Mouse (Mus musculus): ENCODE data around the gene Cpne9. TPM values are rescaled to one million over a fixed set of nuclear protein-coding genes. Genes with fewer than 3 reads are reported as not detected.

Gene Cpne9
- polyA plus RNA-seq (2017; shearing (Covaris generic)), result not detected

DNA sequence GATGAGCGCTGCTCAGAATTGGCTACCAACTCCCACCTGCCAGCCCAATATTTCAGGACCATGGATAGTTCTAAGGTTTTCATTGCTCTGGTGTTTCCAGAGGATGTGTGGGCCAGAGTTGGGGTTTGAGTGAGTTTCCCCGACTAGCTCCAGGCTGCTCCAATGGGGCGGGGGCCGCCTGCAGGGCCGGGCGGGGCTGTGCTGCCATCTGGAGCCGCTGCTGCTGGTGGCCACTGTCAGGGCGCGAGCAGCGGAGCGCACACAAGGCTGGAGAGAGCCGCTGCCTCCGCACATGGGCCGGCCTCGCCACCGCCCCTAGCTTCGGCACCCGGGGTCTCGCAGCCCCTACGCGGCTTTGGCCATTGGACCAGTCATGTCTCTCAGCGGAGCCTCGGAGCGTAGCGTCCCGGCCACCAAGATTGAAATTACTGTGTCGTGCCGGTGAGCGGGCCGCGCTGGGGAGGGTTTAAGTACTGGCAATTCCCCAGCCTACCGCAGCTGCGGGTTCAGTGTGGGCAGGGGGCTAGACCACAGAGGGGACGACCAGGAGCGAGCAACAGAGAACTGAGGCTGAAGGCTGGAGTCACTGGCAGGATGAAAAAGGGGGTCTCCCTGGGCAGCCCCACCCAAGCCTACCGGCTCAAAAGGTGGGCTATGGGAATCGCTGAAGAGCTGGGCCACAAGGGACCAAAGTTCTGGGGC lies at the start of gene Cpne9:
Cpne9 (plus strand) TSS at position 207 of the 702 bp plus-strand sequence.

GRCm38 (mm10) chr6:113237542-113238270 lies 44.4 kb upstream of the Cpne9 start, which contains the start of gene Mtmr14:
Mtmr14 (plus strand) TSS chr6:113237843.

GRCm38 (mm10) chr6:113306986-113307349 lies 24.9 kb downstream of the Cpne9 start, which contains the start of gene Brpf1:
Brpf1 (plus strand) TSS chr6:113307137.

GRCm38 (mm10) chr6:113326533-113327315 lies 44.6 kb downstream of the Cpne9 start, which contains the start of gene Ogg1:
Ogg1 (plus strand) TSS chr6:113326972.

GRCm38 (mm10) chr6:113343177-113344092 lies 61.3 kb downstream of the Cpne9 start, which contains the start of gene Camk1:
Camk1 (minus strand) TSS chr6:113343984.

Other genes with a start within 250 kb of the Cpne9 start
- 48.6 TPM for gene Thumpd3, start 236.1 kb upstream of the Cpne9 start, polyA plus RNA-seq (2017; shearing (Covaris generic))
- gene Setd5, start 204.9 kb upstream of the Cpne9 start, polyA plus RNA-seq (2017; shearing (Covaris generic)), result 50.6 TPM
- 0.67 TPM for gene Lhfpl4, start 86.9 kb upstream of the Cpne9 start, polyA plus RNA-seq (2017; shearing (Covaris generic))
- gene Mtmr14, start 44.5 kb upstream of the Cpne9 start, polyA plus RNA-seq (2017; shearing (Covaris generic)), result 50.6 TPM
- gene Brpf1, start 24.8 kb downstream of the Cpne9 start, polyA plus RNA-seq (2017; shearing (Covaris generic)), result 74.5 TPM
- 5.3 TPM for gene Ogg1, start 44.7 kb downstream of the Cpne9 start, polyA plus RNA-seq (2017; shearing (Covaris generic))
- gene Camk1, start 61.7 kb downstream of the Cpne9 start, polyA plus RNA-seq (2017; shearing (Covaris generic)), result 0.58 TPM
- gene Tada3, start 95.6 kb downstream of the Cpne9 start, polyA plus RNA-seq (2017; shearing (Covaris generic)), result 29.0 TPM
- 339 TPM for gene Arpc4, start 95.8 kb downstream of the Cpne9 start, polyA plus RNA-seq (2017; shearing (Covaris generic))
- gene Ttll3, start 107.0 kb downstream of the Cpne9 start, polyA plus RNA-seq (2017; shearing (Covaris generic)), result 16.4 TPM
- gene Rpusd3, start 137.0 kb downstream of the Cpne9 start, polyA plus RNA-seq (2017; shearing (Covaris generic)), result 12.5 TPM
- not detected for gene Cidec, start 153.5 kb downstream of the Cpne9 start, polyA plus RNA-seq (2017; shearing (Covaris generic))
- 21.2 TPM for gene Jagn1, start 160.3 kb downstream of the Cpne9 start, polyA plus RNA-seq (2017; shearing (Covaris generic))
- gene Il17re, start 176.2 kb downstream of the Cpne9 start, polyA plus RNA-seq (2017; shearing (Covaris generic)), result 0.21 TPM
- gene Il17rc, start 189.1 kb downstream of the Cpne9 start, polyA plus RNA-seq (2017; shearing (Covaris generic)), result 0.32 TPM
- 9.0 TPM for gene Creld1, start 201.0 kb downstream of the Cpne9 start, polyA plus RNA-seq (2017; shearing (Covaris generic))
- gene Prrt3, start 219.6 kb downstream of the Cpne9 start, polyA plus RNA-seq (2017; shearing (Covaris generic)), result 0.24 TPM
- 103 TPM for gene Emc3, start 249.3 kb downstream of the Cpne9 start, polyA plus RNA-seq (2017; shearing (Covaris generic))
- 1.2 TPM for gene Fancd2, start 249.4 kb downstream of the Cpne9 start, polyA plus RNA-seq (2017; shearing (Covaris generic))